Mouse (Mus musculus): ENCODE data around the gene Pccb. TPM values are rescaled to one million over a fixed set of nuclear protein-coding genes. Genes with fewer than 3 reads are reported as not detected.
A peak's percentile ranks its signal among the peaks of the same experiment; 100 is the strongest.

Gene Pccb
- polyA plus RNA-seq, 1 experiment from 2014 or later = 21.4 TPM

DNA sequence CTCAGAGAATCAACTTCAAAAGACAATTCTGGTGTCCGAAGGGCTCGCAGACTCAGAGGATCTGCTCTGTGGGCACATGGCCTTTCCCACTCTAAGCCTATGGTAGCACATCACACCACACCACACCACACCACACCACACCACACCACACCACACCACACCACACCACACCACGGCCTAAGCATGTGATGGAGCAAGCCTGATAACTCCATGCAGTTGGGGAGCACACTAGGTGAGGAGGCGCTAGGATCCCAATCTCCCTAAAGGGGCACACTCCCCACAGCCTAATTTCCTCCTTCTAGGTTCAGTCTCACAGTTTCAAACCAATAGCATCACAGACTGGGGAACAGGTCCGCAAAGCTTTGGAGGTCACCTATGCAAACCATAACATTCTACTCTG lies 56.0 kb downstream of the Pccb start:
- H3K9ac ChIP-seq = no peak overlapping the region
- 98% methylated on average over 5 of the region's 5 CpGs for WGBS
- peaks cover 22% of the 10 kb centered on the region for H3K36me3 ChIP-seq
- H3K27ac ChIP-seq (replicated peaks) = no peak overlapping the region
- no peaks in the 10 kb centered on the region for H3K4me1 ChIP-seq (replicated peaks)
- ATAC-seq (ENCODE audit: low read depth) = no peak
- H3K27me3 ChIP-seq = no peaks in the 10 kb centered on the region
- no peaks in the 10 kb centered on the region for H3K9me3 ChIP-seq
- no peak overlapping the region for H3K4me3 ChIP-seq
- no peak overlapping the region for H3K4me2 ChIP-seq

DNA sequence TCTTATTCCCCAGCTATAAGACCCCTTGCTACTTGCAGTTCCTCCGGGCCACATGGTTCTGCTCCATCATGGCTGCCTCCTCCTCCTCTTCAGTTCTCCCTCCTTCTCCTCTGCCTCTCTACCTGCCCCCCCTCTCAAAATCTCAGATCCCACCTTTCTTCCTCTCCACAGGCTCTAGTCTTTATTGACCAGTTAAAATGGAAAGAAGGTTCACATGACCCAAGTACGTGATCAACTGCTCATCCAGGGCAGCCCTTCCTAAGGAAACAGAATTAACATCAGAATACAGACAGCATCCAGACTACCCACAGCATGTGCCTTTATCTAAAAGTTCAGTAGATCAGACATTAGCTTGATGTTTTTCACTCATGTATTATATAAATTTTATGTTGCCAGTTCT lies 65.2 kb downstream of the Pccb start:
- Histone ChIP-seq H3K9me3 (no peaks in the 10 kb centered on the region), H3K4me3 (no peak overlapping the region), H3K9ac (no peak overlapping the region), H3K36me3 (no peaks in the 10 kb centered on the region), H3K4me2 (no peak overlapping the region), H3K27me3 (no peaks in the 10 kb centered on the region), H3K27ac (replicated peaks) (no peak overlapping the region), H3K4me1 (replicated peaks) (no peaks in the 10 kb centered on the region)
- WGBS = 80% methylated on average over 2 of the region's 2 CpGs
- ATAC-seq (ENCODE audit: low read depth) = no peak

DNA sequence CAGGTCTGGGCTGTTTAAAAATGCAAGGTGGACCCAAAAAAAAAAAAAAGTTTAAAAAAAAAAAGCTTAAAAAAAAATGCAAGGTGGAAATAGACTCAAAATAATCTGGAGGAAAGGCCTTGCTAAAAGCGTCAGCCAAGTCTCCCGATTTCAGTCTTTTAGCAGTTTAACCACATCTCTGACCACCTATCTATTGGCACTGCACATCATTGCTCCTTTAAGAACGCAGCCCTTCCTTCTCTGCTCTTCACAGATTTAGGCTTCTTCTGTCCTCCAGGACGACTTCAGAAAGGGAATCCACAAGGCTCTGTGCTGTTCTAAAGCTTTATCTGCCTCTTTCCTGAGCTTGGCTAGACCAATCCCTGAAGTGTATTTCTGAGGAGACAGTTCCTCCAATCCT lies 70.6 kb downstream of the Pccb start:
- H3K27ac ChIP-seq (replicated peaks) = no peak overlapping the region
- no peak overlapping the region for H3K9ac ChIP-seq
- H3K36me3 ChIP-seq = peaks cover 8% of the 10 kb centered on the region; the same call in 1 of the 2 replicates
- ATAC-seq (ENCODE audit: low read depth) = no peak
- 87% methylated on average over 4 of the region's 4 CpGs for WGBS
- H3K27me3 ChIP-seq = no peaks in the 10 kb centered on the region
- H3K9me3 ChIP-seq = no peaks in the 10 kb centered on the region
- peaks cover 9% of the 10 kb centered on the region for H3K4me1 ChIP-seq (replicated peaks)
- H3K4me2 ChIP-seq = no peak overlapping the region
- H3K4me3 ChIP-seq = no peak overlapping the region

DNA sequence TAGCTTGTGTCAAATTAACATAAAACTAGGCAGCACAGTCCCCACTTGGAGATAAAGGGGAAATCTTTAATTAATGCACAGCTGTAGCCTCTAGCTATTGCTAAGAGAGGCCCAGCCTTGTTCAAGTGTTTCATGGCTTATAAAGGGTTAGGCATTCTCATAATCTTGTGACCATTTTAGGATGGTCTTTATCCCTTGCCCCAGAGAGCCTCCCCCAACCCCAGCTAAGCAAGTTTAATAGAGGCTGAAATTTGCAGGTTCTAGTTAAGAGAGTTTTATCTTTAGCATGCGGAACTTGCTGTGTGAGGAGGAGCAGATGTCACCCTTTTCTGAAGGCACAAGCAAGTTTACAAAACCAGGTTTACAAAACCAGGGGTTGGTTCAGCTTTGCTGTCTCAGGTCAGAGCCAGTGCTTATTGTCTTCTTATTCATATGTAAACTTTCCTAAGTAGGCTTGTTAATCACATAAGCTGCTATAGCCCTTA lies 71.2 kb downstream of the Pccb start:
- H3K4me2 ChIP-seq = no peak overlapping the region
- 76% methylated on average over 1 of the region's 1 CpGs for WGBS
- H3K27ac ChIP-seq (replicated peaks) = 0 out of 2 replicates have a peak overlapping the region, but pooled peaks have one; percentile 38
- H3K9ac ChIP-seq = no peak overlapping the region
- H3K9me3 ChIP-seq = no peaks in the 10 kb centered on the region
- ATAC-seq (ENCODE audit: low read depth) = 0 out of 2 replicates have a peak, but pooled peaks have one; percentile 43
- no peaks in the 10 kb centered on the region for H3K27me3 ChIP-seq
- H3K4me3 ChIP-seq = no peak overlapping the region
- H3K36me3 ChIP-seq = peaks cover 14% of the 10 kb centered on the region; the same call in 1 of the 2 replicates
- H3K4me1 ChIP-seq (replicated peaks) = peaks cover 9% of the 10 kb centered on the region

DNA sequence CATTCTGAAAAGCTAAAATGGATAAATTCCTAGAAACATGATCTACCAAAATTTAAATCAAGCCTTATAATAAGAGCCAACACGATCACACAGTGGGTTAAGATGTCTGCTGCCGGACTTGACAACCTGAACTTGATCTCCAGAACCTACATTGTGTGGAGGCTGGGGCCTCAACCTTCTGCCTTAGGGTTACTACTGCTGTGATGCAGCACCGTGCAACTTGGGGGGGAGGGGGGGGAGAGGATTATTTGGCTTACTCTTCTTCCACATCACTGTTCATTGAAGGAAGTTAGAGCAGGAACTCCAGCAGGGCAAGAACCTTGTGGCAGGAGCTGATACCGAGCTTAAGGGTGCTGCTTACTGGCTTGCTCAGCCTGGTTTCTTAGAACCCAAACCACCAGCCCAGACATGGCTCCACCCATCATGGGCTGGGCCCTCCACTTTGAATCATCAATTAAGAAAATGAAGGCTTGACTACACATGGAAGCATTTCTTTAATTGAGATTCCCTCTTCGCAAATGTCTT lies 71.7 kb downstream of the Pccb start:
- ATAC-seq (ENCODE audit: low read depth) = peak; percentile 40; the same call in 1 of the 2 replicates
- H3K4me1 ChIP-seq (replicated peaks) = peaks cover 9% of the 10 kb centered on the region
- WGBS = 60% methylated on average over 5 of the region's 5 CpGs
- no peak overlapping the region for H3K27ac ChIP-seq (replicated peaks)
- H3K9ac ChIP-seq = no peak overlapping the region
- no peaks in the 10 kb centered on the region for H3K9me3 ChIP-seq
- H3K36me3 ChIP-seq = peaks cover 19% of the 10 kb centered on the region; the same call in 1 of the 2 replicates
- H3K4me2 ChIP-seq = no peak overlapping the region
- H3K4me3 ChIP-seq = no peak overlapping the region
- no peaks in the 10 kb centered on the region for H3K27me3 ChIP-seq

DNA sequence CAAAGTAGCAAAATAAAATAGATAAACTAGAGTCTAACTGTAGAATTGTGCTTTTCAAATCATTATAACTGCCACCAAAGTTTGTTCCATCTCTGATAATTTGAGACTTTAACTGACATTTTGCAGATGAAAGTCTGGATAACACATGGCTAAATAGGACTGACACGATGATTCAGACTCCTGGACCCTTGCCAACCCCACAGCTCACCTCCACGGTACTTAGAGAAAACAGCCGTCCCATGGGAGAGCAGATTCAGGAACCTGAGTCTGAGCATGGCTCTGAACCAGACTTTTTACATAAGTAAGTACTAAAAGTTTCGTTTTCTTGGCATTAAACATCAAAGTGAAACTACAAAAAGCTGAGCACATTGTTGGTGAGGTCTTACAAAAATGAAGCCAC lies 83.2 kb downstream of the Pccb start:
- Histone ChIP-seq H3K4me3 (no peak overlapping the region), H3K9me3 (no peaks in the 10 kb centered on the region), H3K27ac (replicated peaks) (no peak overlapping the region), H3K4me2 (no peak overlapping the region), H3K36me3 (peaks cover 50% of the 10 kb centered on the region), H3K27me3 (no peaks in the 10 kb centered on the region), H3K4me1 (replicated peaks) (no peaks in the 10 kb centered on the region), H3K9ac (no peak overlapping the region)
- WGBS = 53% methylated on average over 4 of the region's 4 CpGs
- ATAC-seq (ENCODE audit: low read depth) = no peak

DNA sequence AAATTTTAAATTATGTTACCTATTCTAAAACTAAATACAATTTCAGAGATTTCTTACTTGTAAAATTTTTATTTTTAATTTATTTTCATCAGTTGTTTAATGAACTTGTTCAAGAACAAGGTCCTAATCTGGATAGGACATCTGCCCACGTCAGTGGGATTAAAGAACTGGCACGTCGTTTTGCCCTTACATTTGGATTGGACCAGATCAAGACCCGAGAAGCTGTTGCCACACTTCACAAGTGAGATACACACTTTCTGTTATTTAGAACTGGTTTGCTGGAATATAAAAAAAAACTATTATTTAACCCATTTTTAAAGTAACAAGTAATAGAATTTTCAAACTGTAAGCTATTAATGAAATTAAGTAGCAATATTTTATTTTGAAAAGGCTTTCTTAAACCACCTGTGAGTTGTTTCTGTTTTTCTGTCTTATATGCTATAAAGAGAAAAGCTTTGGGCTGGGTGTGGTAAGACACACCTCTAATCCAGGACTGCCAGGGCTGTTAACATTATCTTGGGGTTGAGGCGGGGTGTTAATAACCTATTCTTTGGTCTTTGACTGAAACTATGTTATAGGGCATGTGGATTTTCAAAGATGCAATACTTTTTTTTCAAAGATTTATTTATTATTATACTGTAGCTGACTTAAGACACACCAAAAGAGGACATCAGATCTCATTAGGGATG lies 89.9 kb downstream of the Pccb start:
- Histone ChIP-seq H3K4me2 (no peak overlapping the region), H3K4me1 (replicated peaks) (no peaks in the 10 kb centered on the region), H3K9ac (no peak overlapping the region), H3K4me3 (no peak overlapping the region), H3K36me3 (peaks cover 19% of the 10 kb centered on the region), H3K27me3 (no peaks in the 10 kb centered on the region), H3K9me3 (no peaks in the 10 kb centered on the region), H3K27ac (replicated peaks) (no peak overlapping the region)
- no peak for ATAC-seq (ENCODE audit: low read depth)
- 95% methylated on average over 5 of the region's 5 CpGs for WGBS

DNA sequence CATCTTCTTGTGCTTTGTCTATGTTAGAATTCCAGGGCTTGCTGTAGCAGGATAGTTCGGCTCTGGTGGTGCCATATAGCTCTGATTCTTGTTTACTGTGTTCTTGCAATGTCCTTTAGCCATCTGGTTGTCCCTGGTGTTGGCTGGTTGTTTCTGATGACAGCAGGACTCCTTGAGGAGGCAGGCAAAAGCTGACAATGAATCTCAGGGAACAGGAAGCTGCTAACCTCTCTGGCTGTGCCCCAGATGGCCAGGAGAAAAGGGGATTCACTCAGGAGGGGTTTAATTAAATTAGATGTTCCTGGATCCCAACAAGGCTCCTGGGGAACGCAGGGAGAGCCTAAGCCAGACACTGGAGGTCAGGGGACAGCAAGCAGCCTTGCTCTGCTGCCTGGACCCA lies 92.7 kb downstream of the Pccb start:
- Histone ChIP-seq H3K4me1 (replicated peaks) (no peaks in the 10 kb centered on the region), H3K27ac (replicated peaks) (no peak overlapping the region), H3K9ac (no peak overlapping the region), H3K4me2 (no peak overlapping the region), H3K9me3 (no peaks in the 10 kb centered on the region), H3K4me3 (no peak overlapping the region), H3K36me3 (peaks cover 9% of the 10 kb centered on the region), H3K27me3 (no peaks in the 10 kb centered on the region)
- 71% methylated on average over 2 of the region's 2 CpGs for WGBS
- no peak for ATAC-seq (ENCODE audit: low read depth)

Other genes starting within 250 kb of the Pccb start
- 4.8 TPM in 2 replicates for gene Msl2, start 39.2 kb upstream of the Pccb start, polyA plus RNA-seq (2015; fragmentation: Nextera tagmentation; extraction: Ambion mirVana)
- gene Ppp2r3a, start 216.9 kb upstream of the Pccb start, polyA plus RNA-seq (2015; fragmentation: Nextera tagmentation; extraction: Ambion mirVana) = 22.5 and 26.4 TPM in 2 replicates

All from neural tube, embryonic 13.5 days (tissue).